In the genomic region with DNA sequence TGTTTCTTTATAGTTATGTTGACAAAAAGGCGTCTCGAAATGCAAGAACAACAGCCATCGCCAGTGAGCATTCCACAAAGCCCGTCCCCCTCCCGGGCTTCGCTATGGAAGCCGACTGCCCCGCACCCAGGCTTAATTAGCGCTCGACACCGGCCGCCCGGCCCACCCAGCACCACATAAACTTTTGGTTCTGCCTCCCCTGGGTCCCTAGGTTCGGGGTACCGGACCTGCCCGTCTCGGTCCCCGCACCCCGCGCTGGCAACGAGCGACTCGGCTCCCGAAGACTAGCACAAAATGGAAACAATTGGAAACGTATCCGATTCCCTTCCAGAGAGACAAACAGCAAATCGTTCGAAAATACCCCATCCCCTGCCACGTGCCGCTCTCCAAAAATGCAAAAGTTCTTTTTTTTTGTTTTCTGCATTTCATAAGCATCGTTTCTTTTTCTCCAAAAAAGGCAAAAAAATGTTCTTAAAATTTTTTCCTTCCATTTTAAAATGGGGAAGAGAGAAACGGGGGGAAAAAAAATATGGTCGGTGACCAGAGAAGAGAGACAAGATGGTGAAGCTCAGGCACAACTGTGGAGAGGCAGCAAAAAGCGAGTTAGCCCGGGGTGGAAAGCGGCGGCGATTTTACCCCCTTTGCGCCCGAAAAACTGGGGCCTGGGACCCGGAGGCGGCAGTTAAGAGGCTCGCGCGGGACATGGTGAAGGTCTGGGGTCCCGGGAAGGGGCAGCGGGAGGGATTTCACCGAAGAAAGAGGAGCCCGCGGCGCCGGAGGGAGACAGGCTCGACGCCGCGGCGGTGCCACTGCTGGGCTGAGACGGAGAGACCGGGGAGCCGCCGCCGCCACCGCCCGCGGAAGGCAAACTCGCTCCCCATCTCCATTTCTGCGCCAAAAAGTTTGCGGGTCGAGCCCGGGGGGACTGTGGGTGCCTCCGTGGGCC, we compare ENCODE assay signal across 8 mouse cellular contexts. TPM values are rescaled to one million over a fixed set of nuclear protein-coding genes. Genes with fewer than 3 reads are reported as not detected.
DNase-seq lines count a peak whose midpoint lies in the region; ATAC-seq lines count a peak whose summit lies in the region.

No protein-coding gene starts in this region.

- WGBS in intestine, embryonic 16.5 days = under 1% methylated on average over 71 of the region's 71 CpGs

- peak overlapping the region; percentile 98 for H3K4me3 ChIP-seq in intestine, embryonic 16.5 days (ENCODE audit: low read length)

- peak overlapping the region; percentile 100 for H3K9ac ChIP-seq in intestine, embryonic 16.5 days (ENCODE audit: low read depth, low read length)

- peaks cover 10% of the 10 kb centered on the region for H3K36me3 ChIP-seq in intestine, embryonic 16.5 days (ENCODE audit: control insufficient read depth, insufficient read depth, low read length)

- peak overlapping the region; percentile 38; the same call in 1 of the 2 replicates for H3K4me2 ChIP-seq in intestine, embryonic 16.5 days (ENCODE audit: low read depth, low read length)

- intact Hi-C loops in left cerebral cortex, postnatal 25 days (cut with DNase I) = loop anchor here (1.0 to 5.0 kb wide), 2 partner anchors 35 to 38 kb away; no protein-coding TSS in a partner anchor

- ATAC-seq in granulocyte monocyte progenitor cell, adult 5-6 weeks (replicated peaks; ENCODE audit: poor library complexity, severe bottlenecking) = peak; percentile 1; the same call in 1 of the 2 replicates
- ATAC-seq in intestine, embryonic 16.5 days = peak; percentile 49
- peak; percentile 18 for ATAC-seq in megakaryocyte progenitor cell, adult 5-6 weeks (replicated peaks; ENCODE audit: poor library complexity)

- H3K9me3 ChIP-seq in intestine, embryonic 16.5 days (ENCODE audit: control insufficient read depth, low read length) = no peaks in the 10 kb centered on the region

- H3K27ac ChIP-seq in intestine, embryonic 16.5 days (ENCODE audit: low read length) = peak overlapping the region; percentile 100

- H3K27me3 ChIP-seq in intestine, embryonic 16.5 days (replicated peaks; ENCODE audit: control insufficient read depth, insufficient read depth, low read length) = no peaks in the 10 kb centered on the region

- peak; percentile 55 to 65 for DNase-seq in adrenal gland, adult 18-20 months (ENCODE audit: low spot score in 2 of 2)
- peak; percentile 40 for DNase-seq in embryo, embryonic 11.5 days (ENCODE audit: low read depth, low spot score)
- peak; percentile 49 to 58 for DNase-seq in left cerebral cortex, postnatal 25 days (ENCODE audit: low spot score in 2 of 2)
- peak; percentile 63 for DNase-seq in right cerebral cortex, postnatal 25 days
- DNase-seq in yolk sac, embryonic 10.5 days (ENCODE audit: low spot score) = peak; percentile 85

- peaks cover 19% of the 10 kb centered on the region for H3K4me1 ChIP-seq in intestine, embryonic 16.5 days (ENCODE audit: control insufficient read depth, insufficient read depth, low read length)

RNA-seq across cellular contexts. Expression of a gene that starts 1.0 kb away (rescaled TPM):
- 100 to 1,000 TPM; 557 to 688 TPM for total RNA-seq in adrenal gland, adult 18-20 months (2021)
- 1,208 and 1,212 TPM in 2 replicates for total RNA-seq in granulocyte monocyte progenitor cell, adult 5-6 weeks (2014; fragmentation: Nextera tagmentation)
- 1,574 and 1,754 TPM in 2 replicates for total RNA-seq in granulocyte monocyte progenitor cell, adult 5-6 weeks (2017)
- 1,661 and 1,810 TPM in 2 replicates for polyA plus RNA-seq in intestine, embryonic 16.5 days (2015; fragmentation: Nextera tagmentation; extraction: Ambion mirVana)
- 100 to 1,000 TPM; 301 to 318 TPM for total RNA-seq in left cerebral cortex, postnatal 25 days (2021)
- total RNA-seq in megakaryocyte progenitor cell, adult 5-6 weeks (2015) = 1,870 and 2,095 TPM in 2 replicates
- 1,724 and 1,809 TPM in 2 replicates for total RNA-seq in megakaryocyte progenitor cell, adult 5-6 weeks (2017)

RNA-seq across cellular contexts. Expression of a gene that starts 38.2 kb away (rescaled TPM):
- total RNA-seq in adrenal gland, adult 18-20 months (2021) = 10 to 100 TPM; 21.5 to 22.9 TPM
- total RNA-seq in granulocyte monocyte progenitor cell, adult 5-6 weeks (2014; fragmentation: Nextera tagmentation) = 18.0 and 23.5 TPM in 2 replicates
- 29.5 and 29.8 TPM in 2 replicates for total RNA-seq in granulocyte monocyte progenitor cell, adult 5-6 weeks (2017)
- polyA plus RNA-seq in intestine, embryonic 16.5 days (2015; fragmentation: Nextera tagmentation; extraction: Ambion mirVana) = 28.3 and 30.8 TPM in 2 replicates
- 10 to 100 TPM; 18.8 to 21.0 TPM for total RNA-seq in left cerebral cortex, postnatal 25 days (2021)
- 17.6 and 21.3 TPM in 2 replicates for total RNA-seq in megakaryocyte progenitor cell, adult 5-6 weeks (2015)
- 29.9 and 33.6 TPM in 2 replicates for total RNA-seq in megakaryocyte progenitor cell, adult 5-6 weeks (2017)

Comparison
In these comparisons a context has a peak if more than half of its experiments do, and no peak if none do; other contexts are left out.
1. Peak in every context shown above with its lines: DNase-seq, ATAC-seq, H3K4me3 ChIP-seq and H3K27ac ChIP-seq.